Mouse (Mus musculus): ENCODE measurements around the gene Grin2b. TPM values are rescaled to one million over a fixed set of nuclear protein-coding genes. Genes with fewer than 3 reads are reported as not detected.

Gene Grin2b
- polyA plus RNA-seq, 1 experiment from 2014 or later = 0.53 TPM

DNA sequence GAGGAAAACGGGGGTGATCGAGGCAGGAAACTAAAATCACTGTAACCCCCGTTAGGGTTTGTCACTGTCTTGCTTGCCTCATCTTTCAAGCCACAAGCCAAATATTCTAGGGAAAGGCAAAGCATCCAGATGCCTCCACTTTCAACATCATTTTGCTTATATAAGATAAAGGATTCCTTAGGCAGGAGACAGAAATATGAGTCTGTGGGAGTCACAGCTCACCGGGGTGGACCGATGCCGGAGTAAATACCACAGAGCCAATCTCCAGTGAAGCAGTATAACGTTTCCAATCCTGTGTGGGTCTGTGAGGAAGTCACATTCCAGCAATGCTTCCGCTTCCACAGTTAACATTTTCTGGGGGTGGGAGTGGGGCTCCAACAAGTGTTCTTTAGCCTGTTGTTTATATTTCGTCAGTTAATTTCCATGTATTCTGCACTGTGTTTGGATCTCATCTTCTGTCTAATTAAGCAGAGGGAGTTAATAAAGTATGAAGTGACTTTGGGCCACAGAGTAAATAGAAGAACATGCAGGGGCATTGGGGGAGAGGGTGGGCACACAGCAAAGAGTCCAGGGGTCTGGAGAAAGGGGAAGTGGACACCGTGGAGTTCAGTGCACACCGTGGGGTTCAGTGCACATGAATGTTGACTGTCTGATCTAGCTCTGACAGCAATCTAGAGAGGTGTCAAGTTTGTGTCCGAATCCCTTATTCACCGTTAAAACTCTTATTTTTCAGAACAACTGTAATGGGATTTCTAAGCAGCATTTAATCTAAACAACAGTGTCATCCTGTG is 374.9 kb downstream of the Grin2b start:
- no peaks in the 10 kb centered on the region for H3K36me3 ChIP-seq
- no peak for ATAC-seq (replicated peaks; ENCODE audit: insufficient number of reproducible peaks, insufficient read depth, low FRiP score, low read depth)
- no peak overlapping the region for H3K27ac ChIP-seq
- H3K27me3 ChIP-seq = no peaks in the 10 kb centered on the region
- no peak overlapping the region for H3K9ac ChIP-seq
- no peaks in the 10 kb centered on the region for H3K4me1 ChIP-seq (replicated peaks)
- H3K4me2 ChIP-seq = no peak overlapping the region
- H3K9me3 ChIP-seq (replicated peaks) = no peaks in the 10 kb centered on the region
- no peak overlapping the region for H3K4me3 ChIP-seq
- WGBS = 62% methylated on average over 13 of the region's 13 CpGs

DNA sequence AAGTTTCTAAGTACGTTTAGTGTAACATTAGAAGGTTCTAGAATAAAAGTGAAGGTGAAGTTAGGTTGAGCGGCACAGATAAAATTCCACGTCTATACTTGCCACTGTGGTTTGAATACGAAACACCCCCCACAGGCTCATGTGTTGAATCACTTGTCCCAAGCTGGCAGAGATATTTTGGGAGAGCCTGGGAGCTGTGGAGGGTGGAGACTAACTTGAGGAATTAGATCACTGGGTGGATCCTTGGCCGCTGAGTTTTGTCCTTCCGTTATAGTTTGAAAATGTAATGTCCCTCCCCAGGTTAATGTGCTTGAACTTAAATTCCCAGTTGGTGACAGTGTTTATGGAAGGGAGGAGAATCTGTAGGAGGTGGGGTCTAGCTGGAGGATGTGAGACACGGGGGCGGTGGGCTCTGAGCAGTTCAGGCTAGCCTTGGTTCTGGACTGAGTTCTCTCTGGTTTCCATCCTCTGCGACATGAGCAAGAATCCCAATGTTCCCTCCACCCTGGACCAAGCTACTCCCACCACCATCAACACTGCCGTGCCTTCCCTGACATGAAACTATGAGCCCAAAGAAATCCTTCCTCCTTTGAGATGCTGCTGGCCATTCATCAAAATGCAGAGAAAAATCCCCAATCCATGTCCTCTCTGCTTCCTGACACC is 375.8 kb downstream of the Grin2b start:
- Histone ChIP-seq H3K9ac (no peak overlapping the region), H3K36me3 (no peaks in the 10 kb centered on the region), H3K27ac (no peak overlapping the region), H3K4me1 (replicated peaks) (no peaks in the 10 kb centered on the region), H3K4me3 (no peak overlapping the region), H3K4me2 (no peak overlapping the region), H3K27me3 (no peaks in the 10 kb centered on the region), H3K9me3 (replicated peaks) (no peaks in the 10 kb centered on the region)
- no peak for ATAC-seq (replicated peaks; ENCODE audit: insufficient number of reproducible peaks, insufficient read depth, low FRiP score, low read depth)
- WGBS = 74% methylated on average over 10 of the region's 10 CpGs

DNA sequence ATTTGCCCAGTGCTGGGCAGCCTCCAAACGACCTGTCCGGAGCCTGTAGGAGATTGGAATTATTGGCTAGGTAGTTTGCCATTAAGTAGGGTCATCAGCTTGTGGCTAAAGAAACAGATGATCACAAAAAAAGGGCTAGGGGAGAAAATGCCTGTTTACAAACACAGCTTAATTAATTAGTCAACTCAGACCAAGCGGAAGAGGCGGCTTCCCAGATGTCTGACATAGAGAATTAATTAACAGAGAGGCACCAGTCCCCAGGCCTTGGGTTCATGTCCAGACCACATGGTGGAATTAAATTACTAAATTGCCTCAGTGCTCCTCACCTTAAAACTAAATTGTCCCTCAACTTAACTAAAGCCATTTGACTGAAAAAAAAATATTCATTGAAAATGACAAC is 376.4 kb downstream of the Grin2b start:
- 85% methylated on average over 4 of the region's 4 CpGs for WGBS

DNA sequence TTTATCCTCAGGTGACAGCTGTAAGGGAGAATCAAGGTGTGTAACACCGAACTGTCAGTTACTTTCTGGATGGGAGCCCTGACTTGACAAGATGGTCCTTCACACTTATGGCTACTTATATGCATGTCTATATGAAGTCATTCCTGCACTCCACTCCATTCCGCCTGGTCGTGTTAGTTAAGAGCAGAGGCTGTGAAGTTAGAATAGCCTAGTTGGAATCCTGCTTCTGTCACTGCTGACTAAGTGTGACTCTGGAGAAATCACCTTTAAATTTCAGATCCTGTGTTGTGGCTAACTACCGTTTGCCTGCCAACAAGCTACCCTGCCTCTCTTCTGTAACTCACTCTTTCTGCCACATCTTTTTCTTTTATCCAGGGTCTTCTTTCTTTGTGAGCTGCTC is 381.9 kb downstream of the Grin2b start:
- Histone ChIP-seq H3K4me3 (no peak overlapping the region), H3K27ac (no peak overlapping the region), H3K9me3 (replicated peaks) (no peaks in the 10 kb centered on the region), H3K4me1 (replicated peaks) (no peaks in the 10 kb centered on the region), H3K9ac (no peak overlapping the region), H3K36me3 (no peaks in the 10 kb centered on the region), H3K27me3 (no peaks in the 10 kb centered on the region), H3K4me2 (no peak overlapping the region)
- WGBS = 81% methylated on average over 4 of the region's 4 CpGs
- ATAC-seq (replicated peaks; ENCODE audit: insufficient number of reproducible peaks, insufficient read depth, low FRiP score, low read depth) = no peak

More for the DNA sequence above, 376.4 kb downstream of the Grin2b start:
- Histone ChIP-seq H3K4me2 (no peak overlapping the region), H3K27ac (no peak overlapping the region), H3K27me3 (no peaks in the 10 kb centered on the region), H3K9ac (no peak overlapping the region), H3K36me3 (no peaks in the 10 kb centered on the region), H3K4me1 (replicated peaks) (no peaks in the 10 kb centered on the region), H3K9me3 (replicated peaks) (no peaks in the 10 kb centered on the region), H3K4me3 (no peak overlapping the region)
- ATAC-seq (replicated peaks; ENCODE audit: insufficient number of reproducible peaks, insufficient read depth, low FRiP score, low read depth) = no peak

DNA sequence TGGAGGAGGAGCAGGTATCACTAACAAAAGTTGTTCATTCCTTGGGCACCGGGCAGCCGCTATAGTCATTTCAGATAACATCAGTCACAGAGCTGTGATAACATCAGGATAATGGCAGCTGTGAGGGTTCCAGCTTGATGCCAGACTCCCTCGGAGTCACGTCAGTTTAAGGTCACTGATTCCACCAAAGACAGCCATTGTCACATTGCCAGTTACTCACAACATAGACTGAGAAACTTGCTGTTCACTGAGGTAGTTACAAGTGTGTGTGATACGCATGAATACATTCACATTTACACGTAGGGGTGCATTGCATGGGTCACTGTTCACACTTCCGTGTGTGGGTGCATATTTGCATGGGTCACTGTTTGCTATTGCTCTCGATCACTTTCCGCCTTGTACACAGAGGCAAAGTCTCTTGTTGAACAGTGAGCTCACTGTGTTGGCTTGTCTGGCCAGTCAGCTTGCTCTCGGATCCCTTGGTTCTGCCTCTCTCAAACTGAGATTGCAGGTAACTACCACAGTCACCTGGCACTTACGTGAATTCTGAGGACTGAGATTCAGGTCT is 383.6 kb downstream of the Grin2b start:
- H3K9me3 ChIP-seq (replicated peaks) = no peaks in the 10 kb centered on the region
- H3K4me3 ChIP-seq = no peak overlapping the region
- 74% methylated on average over 11 of the region's 11 CpGs for WGBS
- no peak overlapping the region for H3K27ac ChIP-seq
- no peak overlapping the region for H3K4me2 ChIP-seq
- H3K9ac ChIP-seq = no peak overlapping the region
- no peaks in the 10 kb centered on the region for H3K27me3 ChIP-seq
- ATAC-seq (replicated peaks; ENCODE audit: insufficient number of reproducible peaks, insufficient read depth, low FRiP score, low read depth) = no peak
- no peaks in the 10 kb centered on the region for H3K36me3 ChIP-seq
- H3K4me1 ChIP-seq (replicated peaks) = no peaks in the 10 kb centered on the region

DNA sequence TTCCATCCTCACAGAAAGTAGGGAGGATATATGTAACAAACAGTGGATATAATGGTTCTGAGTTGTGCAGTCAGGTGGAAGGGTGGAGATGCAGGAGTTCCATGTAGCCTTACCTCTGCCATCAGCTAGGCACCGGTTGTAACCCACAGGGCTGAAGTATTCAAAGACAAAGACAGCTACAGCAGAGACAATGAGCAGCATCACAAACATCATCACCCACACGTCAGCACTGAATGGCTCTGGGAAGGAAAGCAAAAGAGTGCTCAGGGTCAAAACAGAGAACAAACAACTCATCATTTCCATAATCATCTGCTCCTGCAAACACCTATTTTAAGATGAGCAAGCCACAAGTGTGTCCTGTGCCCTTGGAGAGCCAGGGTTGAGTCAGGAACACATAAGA is 398.6 kb downstream of the Grin2b start:
- Histone ChIP-seq H3K27ac (no peak overlapping the region), H3K9me3 (replicated peaks) (no peaks in the 10 kb centered on the region), H3K4me1 (replicated peaks) (no peaks in the 10 kb centered on the region), H3K36me3 (no peaks in the 10 kb centered on the region), H3K9ac (no peak overlapping the region), H3K4me3 (no peak overlapping the region), H3K27me3 (no peaks in the 10 kb centered on the region), H3K4me2 (no peak overlapping the region)
- no peak for ATAC-seq (replicated peaks; ENCODE audit: insufficient number of reproducible peaks, insufficient read depth, low FRiP score, low read depth)
- WGBS = 66% methylated on average over 2 of the region's 2 CpGs

DNA sequence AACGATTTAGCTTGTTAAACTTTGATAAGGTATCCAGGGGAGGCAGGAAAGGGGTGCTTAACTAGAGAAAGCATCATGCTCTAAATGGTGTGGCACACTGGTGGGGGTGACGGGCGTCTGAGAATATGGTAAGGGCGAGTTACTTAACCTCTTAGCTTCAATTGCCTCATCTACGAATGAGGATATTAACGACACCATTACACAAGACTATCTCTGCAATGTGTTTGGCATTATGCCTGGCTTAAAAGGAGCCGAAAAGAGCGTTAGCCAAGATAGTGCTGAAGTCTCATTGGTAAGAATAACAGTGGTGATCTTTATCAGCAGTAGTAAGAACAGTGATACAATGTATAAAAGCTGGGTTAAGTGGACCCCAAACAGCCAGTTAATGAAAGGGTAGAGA is 405.7 kb downstream of the Grin2b start:
- Histone ChIP-seq H3K27me3 (no peaks in the 10 kb centered on the region), H3K36me3 (no peaks in the 10 kb centered on the region), H3K4me2 (no peak overlapping the region), H3K9ac (no peak overlapping the region), H3K9me3 (replicated peaks) (no peaks in the 10 kb centered on the region), H3K4me3 (no peak overlapping the region), H3K4me1 (replicated peaks) (0 out of 2 replicates have a peak, but pooled peaks cover 2% of the 10 kb centered on the region), H3K27ac (no peak overlapping the region)
- no peak for ATAC-seq (replicated peaks; ENCODE audit: insufficient number of reproducible peaks, insufficient read depth, low FRiP score, low read depth)
- 53% methylated on average over 8 of the region's 8 CpGs for WGBS

DNA sequence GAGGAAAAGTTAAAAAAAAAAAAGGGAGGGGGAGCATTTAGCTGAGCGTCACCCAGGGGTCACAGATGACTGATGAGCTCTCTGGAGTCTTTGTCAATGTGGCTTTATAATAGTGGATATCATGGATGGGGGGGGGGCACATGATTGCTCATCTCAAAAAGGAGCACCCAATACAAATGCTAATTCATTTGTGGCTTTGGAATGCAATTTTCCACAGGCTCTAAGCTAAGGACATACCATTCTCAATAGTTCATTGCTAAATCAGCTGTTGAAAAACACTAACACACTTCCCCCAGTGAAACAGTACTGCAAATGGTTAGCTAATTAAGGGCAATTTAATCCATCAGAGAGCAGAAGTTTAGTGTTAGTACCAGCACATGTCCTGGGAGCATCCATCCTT is 414.6 kb downstream of the Grin2b start:
- Histone ChIP-seq H3K27me3 (no peaks in the 10 kb centered on the region), H3K36me3 (no peaks in the 10 kb centered on the region), H3K27ac (no peak overlapping the region), H3K9me3 (replicated peaks) (no peaks in the 10 kb centered on the region), H3K9ac (no peak overlapping the region), H3K4me3 (no peak overlapping the region), H3K4me1 (replicated peaks) (no peaks in the 10 kb centered on the region), H3K4me2 (no peak overlapping the region)
- WGBS = 74% methylated on average over 1 of the region's 1 CpGs
- ATAC-seq (replicated peaks; ENCODE audit: insufficient number of reproducible peaks, insufficient read depth, low FRiP score, low read depth) = no peak

DNA sequence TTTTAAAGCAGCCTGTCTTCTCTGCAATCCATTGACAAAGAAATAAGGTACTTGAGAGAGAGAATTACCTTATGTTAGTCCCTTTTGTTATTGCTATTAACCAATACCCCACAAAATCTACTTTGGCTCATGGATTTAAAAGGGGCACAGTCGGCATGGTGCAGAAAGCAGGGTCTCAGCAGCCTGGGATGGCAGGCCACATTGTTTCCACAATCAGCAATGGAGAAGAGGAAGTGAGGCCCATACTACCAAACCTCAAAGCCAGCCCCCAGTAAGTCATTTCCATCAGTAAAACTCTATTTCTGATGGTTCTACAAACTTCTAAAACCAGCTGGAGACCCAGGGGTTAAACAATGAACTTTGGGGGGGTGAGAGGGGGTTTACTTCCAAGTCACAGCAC is 417.2 kb downstream of the Grin2b start:
- 58% methylated on average over 1 of the region's 1 CpGs for WGBS

DNA sequence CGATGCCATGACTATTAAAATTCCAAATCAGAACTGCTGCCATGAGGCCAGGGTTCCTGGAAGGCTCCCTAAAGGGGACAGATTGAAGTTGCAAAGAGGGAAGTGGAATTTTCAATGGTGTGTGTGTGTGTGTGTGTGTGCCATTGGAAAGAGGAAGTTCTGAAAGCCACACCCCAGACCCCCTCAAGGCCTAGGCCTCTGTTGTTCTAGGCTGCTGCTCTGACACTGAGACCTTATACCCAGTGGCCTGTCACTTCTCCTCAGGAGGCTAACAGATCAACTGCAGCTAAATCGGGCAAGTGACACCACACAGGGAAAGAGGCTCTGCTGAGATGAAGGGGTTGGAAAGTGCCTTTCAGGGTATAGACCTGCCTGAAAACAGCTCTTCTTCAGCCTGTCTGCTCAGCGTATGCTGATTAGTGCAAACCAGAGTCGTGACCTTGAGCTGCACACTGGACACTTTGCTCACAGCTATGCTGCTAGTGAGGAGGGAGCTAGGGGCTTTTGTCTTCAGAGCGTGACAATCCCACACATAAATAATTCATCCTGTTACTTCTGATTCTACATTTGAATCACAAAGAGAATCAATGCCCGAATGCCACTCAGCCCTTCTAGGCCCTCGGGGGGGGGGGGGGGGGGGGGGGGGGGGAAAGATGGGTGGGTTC is 424.8 kb downstream of the Grin2b start:
- no peaks in the 10 kb centered on the region for H3K27me3 ChIP-seq
- H3K4me1 ChIP-seq (replicated peaks) = no peaks in the 10 kb centered on the region
- no peak for ATAC-seq (replicated peaks; ENCODE audit: insufficient number of reproducible peaks, insufficient read depth, low FRiP score, low read depth)
- H3K27ac ChIP-seq = no peak overlapping the region
- H3K36me3 ChIP-seq = no peaks in the 10 kb centered on the region
- H3K9me3 ChIP-seq (replicated peaks) = no peaks in the 10 kb centered on the region
- 53% methylated on average over 6 of the region's 7 CpGs for WGBS
- no peak overlapping the region for H3K9ac ChIP-seq
- no peak overlapping the region for H3K4me2 ChIP-seq
- no peak overlapping the region for H3K4me3 ChIP-seq

More for the DNA sequence above, 417.2 kb downstream of the Grin2b start:
- Histone ChIP-seq H3K27me3 (no peaks in the 10 kb centered on the region), H3K4me1 (replicated peaks) (no peaks in the 10 kb centered on the region), H3K4me2 (no peak overlapping the region), H3K9me3 (replicated peaks) (no peaks in the 10 kb centered on the region), H3K4me3 (no peak overlapping the region), H3K27ac (no peak overlapping the region), H3K9ac (no peak overlapping the region), H3K36me3 (no peaks in the 10 kb centered on the region)
- no peak for ATAC-seq (replicated peaks; ENCODE audit: insufficient number of reproducible peaks, insufficient read depth, low FRiP score, low read depth)

DNA sequence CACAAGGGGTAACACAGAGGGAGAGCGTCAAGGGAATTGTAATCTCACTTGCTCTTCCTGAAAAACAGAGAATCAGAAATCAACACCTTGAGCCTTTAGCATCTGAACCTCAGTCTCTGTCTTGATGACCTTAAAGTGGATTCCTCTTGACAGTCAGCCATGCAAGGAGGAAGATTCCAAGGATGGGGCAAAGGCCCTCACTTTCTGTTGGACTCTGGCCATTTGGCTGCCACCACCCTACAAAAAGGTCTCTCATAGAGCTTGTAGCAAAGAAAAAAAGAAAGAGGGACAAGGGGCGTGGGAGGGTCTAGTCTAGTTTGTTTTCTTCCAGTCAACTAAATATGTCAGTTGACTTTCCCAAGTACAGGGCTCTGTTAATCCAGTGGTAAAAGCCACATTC is 427.7 kb downstream of the Grin2b start:
- Histone ChIP-seq H3K27me3 (no peaks in the 10 kb centered on the region), H3K36me3 (no peaks in the 10 kb centered on the region), H3K4me2 (no peak overlapping the region), H3K9ac (no peak overlapping the region), H3K9me3 (replicated peaks) (no peaks in the 10 kb centered on the region), H3K27ac (no peak overlapping the region), H3K4me3 (no peak overlapping the region), H3K4me1 (replicated peaks) (no peaks in the 10 kb centered on the region)
- WGBS = 59% methylated on average over 2 of the region's 2 CpGs
- ATAC-seq (replicated peaks; ENCODE audit: insufficient number of reproducible peaks, insufficient read depth, low FRiP score, low read depth) = no peak
